Mouse (Mus musculus): ENCODE measurements around the gene Wipf3. TPM values are rescaled to one million over a fixed set of nuclear protein-coding genes. Genes with fewer than 3 reads are reported as not detected.

The Wipf3 gene
- total and polyA plus RNA-seq, 3 experiments: 0.64 to 1.3 (median 1.2) TPM

- peaks cover 0 to 9% of the 10 kb centered on the region in 2 experiments; a peak in 1 of 4 replicates for H3K4me1 ChIP-seq (ENCODE audit: control insufficient read depth in 1 of 2, insufficient read depth in 2 of 2)
- no peak for DNase-seq (ENCODE audit: extremely low read depth)
- no peaks in the 10 kb centered on the region for H3K9me3 ChIP-seq (replicated peaks; ENCODE audit: low read length)
- in situ Hi-C loops (cut with MboI; ENCODE audit: low pct_ligation_motif_present, low pct_unique_long_range_greater_than_20kb, low sequenced_read_pairs): no loop called here
- dilution Hi-C loops (cut with MboI; ENCODE audit: extremely low pct_ligation_motif_present, extremely low pct_unique_long_range_greater_than_20kb, low sequenced_read_pairs): no loop called here
- no peaks in the 10 kb centered on the region for H3K79me2 ChIP-seq (replicated peaks; ENCODE audit: control insufficient read depth, extremely low read depth, insufficient read depth, poor library complexity, severe bottlenecking)
- no peak overlapping the region for H3K4me3 ChIP-seq (replicated peaks in 1 of 3; ENCODE audit: low read depth in 2 of 3, low read length in 2 of 3, poor library complexity in 1 of 3)
- TF ChIP-seq CHD2 (IDR thresholded peaks at IDR 0.05; ENCODE audit: low read length): no peak
- TF ChIP-seq MAFK (IDR thresholded peaks at IDR 0.05; ENCODE audit: insufficient replicate concordance, low read length): no peak
- TF ChIP-seq MYC (IDR thresholded peaks at IDR 0.05; ENCODE audit: low read depth, low read length): no peak
- no peak for TF ChIP-seq RAD21 (IDR thresholded peaks at IDR 0.05; ENCODE audit: low read depth, low read length)
- no peak for TF ChIP-seq ZNF384 (IDR thresholded peaks at IDR 0.05; ENCODE audit: low read depth, low read length)
- TF ChIP-seq ZC3H11A (IDR thresholded peaks at IDR 0.05; ENCODE audit: low read depth, low read length): no peak
- no peak for TF ChIP-seq ETS1 (conservative IDR thresholded peaks at IDR 0.05; ENCODE audit: low read depth, low read length)
- no peak for TF ChIP-seq IRF4 (IDR thresholded peaks at IDR 0.05; ENCODE audit: low read depth, low read length)
- TF ChIP-seq SIN3A (IDR thresholded peaks at IDR 0.05; ENCODE audit: low read length): no peak
- TF ChIP-seq USF2 (conservative IDR thresholded peaks at IDR 0.05; ENCODE audit: low read depth, low read length): no peak
- no peak for TF ChIP-seq POLR2AphosphoS2 (IDR thresholded peaks at IDR 0.05; ENCODE audit: low read depth, low read length)
- no peak for TF ChIP-seq EP300 (IDR thresholded peaks at IDR 0.05; ENCODE audit: low read length)
- TF ChIP-seq MAX (IDR thresholded peaks at IDR 0.05; ENCODE audit: low read length): no peak
- no peak overlapping the region for H3K27ac ChIP-seq (ENCODE audit: insufficient read depth, low read depth)
- H3K9ac ChIP-seq (ENCODE audit: insufficient read depth, low read depth): no peak overlapping the region
- no peak overlapping the region for H3K4me2 ChIP-seq (ENCODE audit: insufficient read depth, low read depth, poor library complexity, severe bottlenecking)
- no peaks in the 10 kb centered on the region for H3K27me3 ChIP-seq (replicated peaks)
- no peaks in the 10 kb centered on the region for H3K36me3 ChIP-seq (replicated peaks in 1 of 2; ENCODE audit: control insufficient read depth in 1 of 2, insufficient read depth in 1 of 2, low read length in 1 of 2)
These were observed 87.2 kb downstream of the Wipf3 start for GRCm38 (mm10) chr6:54516512-54517134.

GRCm38 (mm10) chr6:54518758-54519157 lies 89.4 kb downstream of the Wipf3 start:
- no peaks in the 10 kb centered on the region for H3K9me3 ChIP-seq (replicated peaks; ENCODE audit: low read length)
- no peaks in the 10 kb centered on the region for H3K36me3 ChIP-seq (replicated peaks in 1 of 2; ENCODE audit: control insufficient read depth in 1 of 2, insufficient read depth in 1 of 2, low read length in 1 of 2)
- dilution Hi-C loops (cut with MboI; ENCODE audit: extremely low pct_ligation_motif_present, extremely low pct_unique_long_range_greater_than_20kb, low sequenced_read_pairs): no loop called here
- no peak overlapping the region for H3K9ac ChIP-seq (ENCODE audit: insufficient read depth, low read depth)
- H3K4me3 ChIP-seq (replicated peaks in 1 of 3; ENCODE audit: low read depth in 2 of 3, low read length in 2 of 3, poor library complexity in 1 of 3): no peak overlapping the region
- no peak overlapping the region for H3K4me2 ChIP-seq (ENCODE audit: insufficient read depth, low read depth, poor library complexity, severe bottlenecking)
- H3K79me2 ChIP-seq (replicated peaks; ENCODE audit: control insufficient read depth, extremely low read depth, insufficient read depth, poor library complexity, severe bottlenecking): no peaks in the 10 kb centered on the region
- DNase-seq (ENCODE audit: extremely low read depth): no peak
- in situ Hi-C loops (cut with MboI; ENCODE audit: low pct_ligation_motif_present, low pct_unique_long_range_greater_than_20kb, low sequenced_read_pairs): no loop called here
- TF ChIP-seq GABPA (IDR thresholded peaks at IDR 0.05; ENCODE audit: insufficient replicate concordance, low read depth, low read length) (no peak), MAZ (IDR thresholded peaks at IDR 0.05; ENCODE audit: low read depth, low read length) (no peak), SIN3A (IDR thresholded peaks at IDR 0.05; ENCODE audit: low read length) (no peak), IRF4 (IDR thresholded peaks at IDR 0.05; ENCODE audit: low read depth, low read length) (no peak), E2F4 (IDR thresholded peaks at IDR 0.05; ENCODE audit: insufficient replicate concordance, low read depth, low read length) (no peak), RCOR1 (conservative IDR thresholded peaks at IDR 0.05; ENCODE audit: low read depth, low read length) (no peak), EP300 (IDR thresholded peaks at IDR 0.05; ENCODE audit: low read length) (no peak), CHD2 (IDR thresholded peaks at IDR 0.05; ENCODE audit: low read length) (no peak), ZC3H11A (IDR thresholded peaks at IDR 0.05; ENCODE audit: low read depth, low read length) (no peak), ETS1 (conservative IDR thresholded peaks at IDR 0.05; ENCODE audit: low read depth, low read length) (no peak), HCFC1 (IDR thresholded peaks at IDR 0.05; ENCODE audit: low read depth, low read length) (no peak), POLR2A (IDR thresholded peaks at IDR 0.05; ENCODE audit: low read depth, low read length) (no peak)
- no peaks in the 10 kb centered on the region for H3K27me3 ChIP-seq (replicated peaks)
- H3K27ac ChIP-seq (ENCODE audit: insufficient read depth, low read depth): no peak overlapping the region
- H3K4me1 ChIP-seq (ENCODE audit: control insufficient read depth in 1 of 2, insufficient read depth in 2 of 2): peaks cover 0 to 9% of the 10 kb centered on the region in 2 experiments; a peak in 1 of 4 replicates
